Mouse (Mus musculus) cerebellum, postnatal 25 days (tissue): ENCODE data around the gene Bicd2.

Experiments
- DNase-seq, 2 experiments: peaks; one replicate each; pipeline ENCODE4 v3.0.0; 2021; ENCODE audit warnings: mixed read lengths in 2 of 2

Bicd2 gene

GRCm38 (mm10) chr13:49326246-49327206, 14.9 kb upstream of the Bicd2 start:
- DNase-seq = peak; percentile 70 to 83

DNA sequence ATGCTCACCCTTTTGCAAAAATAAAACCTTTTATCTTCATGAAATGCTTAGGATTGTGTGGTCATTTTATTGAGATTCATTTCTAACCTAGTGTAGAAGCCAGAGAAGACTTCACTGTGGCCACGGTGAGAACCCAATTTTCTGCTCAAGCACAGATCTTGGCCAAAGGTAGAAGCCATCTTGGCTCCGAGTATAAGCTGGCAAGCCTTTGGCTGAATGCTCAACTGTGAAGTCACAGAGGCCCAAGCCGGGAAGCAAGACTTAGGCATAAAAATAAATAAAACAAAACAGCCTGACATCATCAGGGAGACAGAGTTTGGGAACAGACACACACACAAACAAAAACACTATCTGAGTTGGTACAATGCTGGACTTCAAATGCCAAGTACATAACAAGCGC, 13.3 kb upstream of the Bicd2 start:
- no peak for DNase-seq

DNA sequence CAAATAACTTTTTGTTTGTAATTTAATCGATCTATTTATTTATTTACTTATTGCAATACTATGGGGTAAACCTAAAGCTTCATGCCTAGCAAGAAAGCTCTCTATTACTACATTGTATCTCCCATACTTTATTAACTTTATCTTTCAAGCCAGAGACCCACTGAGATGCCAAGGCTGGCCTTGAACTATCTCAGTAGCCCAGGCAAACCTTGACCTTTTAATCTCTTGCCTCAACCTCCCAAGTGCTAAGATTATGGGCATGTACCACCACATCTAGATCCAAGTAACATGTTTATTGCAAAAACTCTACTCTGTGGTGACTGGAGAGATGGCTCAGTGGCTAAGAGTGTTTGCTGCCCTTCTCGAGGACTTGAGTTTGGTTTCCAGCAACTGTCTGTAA, 8.1 kb upstream of the Bicd2 start:
- DNase-seq = no peak

DNA sequence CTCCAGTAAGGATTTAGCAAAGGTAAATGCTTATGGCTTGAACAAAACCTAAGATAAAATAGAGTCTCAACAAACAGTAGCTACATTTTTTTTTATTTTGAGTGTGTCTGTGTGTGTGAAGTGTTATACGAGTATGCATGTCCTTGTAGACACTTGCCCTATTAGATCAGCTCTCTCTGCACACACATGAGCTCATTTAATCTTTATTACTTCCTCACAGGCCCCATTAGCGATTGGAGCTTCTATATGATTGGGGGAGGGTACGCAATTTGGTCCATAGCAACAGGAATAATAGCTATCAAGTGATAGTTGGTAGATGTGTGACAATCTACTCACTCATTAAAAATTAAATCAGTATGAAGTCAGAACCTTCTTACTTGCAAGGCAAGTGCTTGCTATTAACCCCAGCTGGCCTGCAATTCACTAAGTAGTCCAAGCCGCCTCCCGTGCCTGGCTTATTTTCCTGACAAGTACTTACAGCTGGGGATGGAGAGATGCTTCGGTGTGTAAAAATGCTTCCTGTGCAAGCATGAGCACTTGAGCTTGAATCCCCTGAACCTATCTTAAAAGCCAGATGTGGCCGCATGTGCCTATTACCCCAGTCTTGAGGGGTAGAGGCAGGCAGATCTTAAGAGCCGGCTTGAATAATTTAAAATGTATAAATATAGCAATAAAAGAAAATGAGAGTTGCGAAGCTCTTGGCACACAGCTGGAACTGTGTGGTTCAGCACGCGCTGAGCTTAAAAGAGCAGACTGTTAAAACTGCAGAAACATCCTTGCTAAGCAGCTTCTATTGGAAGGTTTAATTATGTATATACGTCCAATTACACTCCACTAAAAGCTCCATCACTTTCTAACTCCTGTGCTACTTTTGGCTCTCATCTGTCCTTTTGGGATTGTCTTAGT, 6.1 kb upstream of the Bicd2 start:
- DNase-seq = no peak

DNA sequence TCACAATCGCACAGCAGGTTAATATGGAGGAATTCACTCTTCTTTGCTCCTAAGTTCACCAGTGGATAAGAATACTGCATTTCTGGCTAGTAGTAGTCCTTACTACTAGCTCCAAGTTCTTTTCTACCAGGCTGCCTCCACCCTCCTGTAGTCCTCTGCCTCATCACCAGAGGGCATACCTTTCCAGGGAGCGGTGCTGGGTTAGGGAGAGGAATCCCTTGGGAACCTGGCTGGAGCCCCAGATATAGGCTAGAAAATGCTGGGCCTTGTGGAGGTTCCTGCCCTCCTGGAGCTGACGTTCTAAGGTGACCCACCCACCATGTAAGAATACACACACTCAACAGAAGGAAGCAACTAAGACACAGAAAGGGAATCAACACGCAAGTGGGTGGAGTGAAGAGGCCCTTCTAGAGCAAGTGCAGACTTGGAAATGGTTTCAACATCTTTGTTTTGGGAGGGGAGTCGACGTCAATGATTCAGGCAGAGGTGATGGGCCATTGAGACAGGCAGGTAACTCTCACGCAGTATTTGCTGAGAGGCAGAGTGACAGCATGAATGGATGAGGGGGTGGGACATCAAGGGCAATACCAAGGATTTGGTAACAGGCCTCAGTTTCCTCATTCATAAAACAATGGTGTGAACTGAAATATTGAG, 2.4 kb upstream of the Bicd2 start:
- DNase-seq = peak in 1 of 2 experiments; percentile 48

DNA sequence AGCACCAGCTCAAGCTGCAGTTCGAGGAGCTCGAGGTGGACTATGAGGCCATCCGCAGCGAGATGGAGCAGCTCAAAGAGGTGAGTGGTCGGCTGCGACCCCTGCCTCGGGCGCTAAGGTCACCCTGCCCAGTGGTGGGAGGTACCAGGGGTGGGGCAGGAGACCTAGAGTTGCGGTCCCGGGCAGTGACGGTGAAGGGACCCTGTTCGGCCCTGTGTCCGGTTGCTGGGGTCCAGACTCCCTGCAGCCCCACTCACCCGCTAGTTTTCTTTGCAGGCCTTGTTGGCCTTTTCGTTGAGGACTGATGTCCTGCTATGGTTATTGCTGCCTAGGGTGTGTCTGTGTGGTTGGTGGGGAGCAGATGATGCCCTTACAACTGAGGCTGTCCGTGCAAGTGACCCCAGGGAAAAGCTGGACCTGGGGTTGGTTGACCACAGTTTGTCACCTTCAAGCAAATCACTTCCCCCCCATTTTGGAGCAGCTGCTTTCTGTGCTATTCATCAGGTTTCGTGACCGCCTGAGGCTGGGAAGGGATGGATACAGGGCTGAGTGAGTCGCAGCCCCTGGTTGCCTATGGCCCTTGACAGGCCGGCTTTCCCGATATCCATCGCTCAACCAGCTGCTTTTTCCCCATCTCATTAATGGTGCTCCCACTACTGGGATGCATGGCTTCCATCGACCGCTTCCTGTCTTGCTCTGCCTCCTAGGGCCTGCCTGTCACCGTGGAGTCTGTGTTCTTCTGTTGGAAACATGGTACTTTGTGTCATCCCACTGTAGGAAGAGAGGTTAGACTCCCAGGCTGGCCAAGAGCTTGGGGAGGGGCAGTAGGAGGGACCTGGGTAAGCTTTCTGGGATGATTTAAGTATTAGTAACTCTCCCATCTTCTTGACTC, 692 bp downstream of the Bicd2 start:
- DNase-seq = no peak

DNA sequence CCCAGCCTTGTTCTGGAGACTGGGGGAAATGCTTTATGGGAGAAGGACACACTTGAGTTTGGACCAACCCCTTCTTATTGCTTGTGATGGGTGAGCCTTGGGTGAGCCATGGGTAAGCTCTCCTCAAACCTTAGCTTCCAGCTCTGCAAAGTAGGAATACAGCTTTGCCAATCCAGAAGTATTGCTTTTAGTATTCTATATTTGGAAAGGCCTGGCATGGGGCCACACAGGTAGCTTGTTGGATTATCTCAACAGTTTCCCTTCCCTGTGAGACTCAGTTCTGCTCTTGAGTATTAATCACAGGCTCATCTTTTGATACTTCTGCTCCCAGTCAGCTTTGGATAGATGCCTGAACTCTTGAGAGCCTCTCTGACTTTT, 1.3 kb downstream of the Bicd2 start:
- no peak for DNase-seq

DNA sequence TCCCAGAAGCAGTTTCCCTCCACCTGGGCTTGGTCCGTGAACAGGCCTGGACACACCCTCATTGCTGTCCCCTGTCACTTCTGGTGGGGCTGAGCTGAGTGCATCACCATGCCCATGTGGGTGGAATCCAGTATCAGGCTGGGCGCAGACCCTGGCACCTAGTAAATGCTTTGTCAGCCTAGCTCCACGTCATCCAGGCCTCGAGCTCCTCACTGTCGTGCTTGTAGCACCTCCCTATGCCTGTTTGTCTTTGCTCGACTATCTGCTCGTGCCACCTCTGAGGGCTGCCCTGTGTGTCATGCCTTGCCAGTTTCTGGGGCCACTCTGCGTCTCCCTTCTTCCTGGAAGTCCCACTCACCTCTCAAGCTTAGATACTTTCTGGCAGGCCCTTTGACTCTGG, 3.2 kb downstream of the Bicd2 start:
- no peak for DNase-seq

DNA sequence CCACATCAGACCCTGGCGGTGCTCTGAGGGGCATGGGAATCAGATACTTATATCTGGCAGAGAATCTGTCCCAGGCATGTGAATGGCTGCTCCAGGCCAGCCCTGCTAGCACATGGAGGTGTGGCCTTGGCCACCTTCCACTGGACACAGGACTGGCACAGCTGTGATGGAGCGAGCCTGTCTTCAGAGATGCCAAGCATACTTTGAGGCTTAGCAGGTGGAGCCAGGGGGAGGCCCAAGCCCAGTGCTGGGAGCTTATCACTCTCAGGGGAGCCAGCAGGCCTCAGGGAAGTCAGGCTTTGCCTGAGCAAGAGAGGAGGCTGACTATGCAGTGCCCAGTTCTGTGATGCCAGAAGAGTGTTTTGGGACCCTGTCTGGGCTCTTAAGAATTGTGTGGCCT, 4.1 kb downstream of the Bicd2 start:
- peak; percentile 37 to 61 for DNase-seq

DNA sequence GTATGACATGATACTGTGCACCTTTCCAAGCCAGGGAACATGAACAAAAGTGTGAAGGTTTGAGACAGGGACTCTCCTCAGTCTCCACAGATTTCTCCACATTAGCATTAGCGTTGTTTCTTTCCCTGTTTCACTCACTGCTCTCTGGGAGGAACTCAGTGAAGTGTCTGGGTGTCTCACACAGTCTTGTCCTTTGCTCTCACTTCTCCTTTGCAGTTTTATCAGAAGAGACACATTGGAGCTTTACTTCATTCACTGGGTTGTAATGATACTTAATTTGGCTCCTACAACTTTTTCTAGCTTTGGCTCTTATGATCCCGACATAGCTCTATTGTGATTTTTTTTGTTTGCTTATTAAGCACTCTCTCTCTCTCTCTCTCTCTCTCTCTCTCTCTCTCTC, 7.1 kb downstream of the Bicd2 start:
- DNase-seq = no peak

DNA sequence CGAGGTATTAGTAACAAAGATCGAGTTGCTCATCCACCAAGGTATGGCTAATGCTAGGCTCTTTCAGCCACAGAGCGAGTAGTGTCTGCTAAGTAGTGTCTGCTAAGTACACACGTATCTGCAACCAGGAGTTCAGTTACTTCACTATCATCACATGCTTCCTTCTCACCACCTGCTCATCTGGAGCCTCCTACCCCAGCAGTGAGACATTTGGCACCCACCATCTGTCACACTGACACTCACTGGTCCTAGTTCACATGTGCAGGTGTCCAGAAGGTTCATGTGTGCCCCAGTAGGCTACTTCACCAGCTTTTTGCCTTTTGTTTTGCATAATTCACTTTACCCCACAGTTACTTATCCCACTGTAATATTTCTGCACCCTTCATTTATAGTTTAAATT, 8.0 kb downstream of the Bicd2 start:
- no peak for DNase-seq

GRCm38 (mm10) chr13:49349836-49350505, 8.6 kb downstream of the Bicd2 start:
- no peak for DNase-seq

DNA sequence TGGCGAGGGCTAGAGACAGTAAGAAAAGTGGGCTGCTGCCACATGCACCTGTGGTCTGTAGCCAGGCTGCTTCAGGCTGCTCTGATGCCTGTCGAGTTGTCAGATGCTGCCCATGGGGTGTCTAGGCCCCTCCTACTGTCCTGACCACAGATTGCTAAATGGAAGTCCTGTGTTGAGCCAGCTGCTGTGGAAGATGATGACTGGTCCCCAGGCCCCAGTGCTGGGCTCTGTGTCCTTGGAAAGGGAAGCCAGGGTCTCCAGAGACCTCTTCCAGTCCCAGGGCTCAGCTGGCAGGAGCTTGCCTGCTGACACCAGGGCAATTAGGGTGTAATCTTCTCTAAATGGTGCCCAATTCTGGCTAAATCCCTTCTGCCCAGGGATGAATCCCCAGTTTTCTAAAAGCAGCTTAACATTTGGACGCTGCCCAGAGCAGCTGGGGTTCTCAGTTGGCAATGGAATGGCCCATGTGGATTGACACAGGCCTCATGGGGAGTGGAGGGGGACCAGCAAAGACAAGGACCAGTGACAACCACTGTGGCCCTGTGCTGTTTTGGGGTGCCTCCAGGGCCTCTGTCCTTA, 11.3 kb downstream of the Bicd2 start:
- no peak for DNase-seq

DNA sequence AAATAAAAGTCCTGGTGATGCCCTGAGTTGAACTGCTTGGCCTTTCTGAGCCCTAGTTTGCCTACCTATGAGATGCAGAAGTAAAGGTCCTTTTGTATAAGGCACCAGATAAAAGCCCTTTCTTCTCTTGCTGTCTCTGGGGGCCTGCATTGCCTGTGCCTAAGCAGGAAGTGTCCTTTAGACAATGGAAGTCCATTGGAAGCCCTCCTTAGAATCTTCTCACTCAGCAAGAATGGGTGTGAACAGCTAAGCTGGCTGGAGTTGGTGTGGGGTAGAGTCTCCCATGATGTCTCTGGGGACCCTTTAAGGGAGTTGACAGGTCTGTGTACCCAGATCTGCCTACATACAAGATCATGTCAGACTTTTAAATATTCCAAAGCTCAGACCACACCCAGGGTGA, 12.0 kb downstream of the Bicd2 start:
- DNase-seq = no peak

GRCm38 (mm10) chr13:49353991-49354507, 12.7 kb downstream of the Bicd2 start:
- DNase-seq = peak; percentile 53 to 58

DNA sequence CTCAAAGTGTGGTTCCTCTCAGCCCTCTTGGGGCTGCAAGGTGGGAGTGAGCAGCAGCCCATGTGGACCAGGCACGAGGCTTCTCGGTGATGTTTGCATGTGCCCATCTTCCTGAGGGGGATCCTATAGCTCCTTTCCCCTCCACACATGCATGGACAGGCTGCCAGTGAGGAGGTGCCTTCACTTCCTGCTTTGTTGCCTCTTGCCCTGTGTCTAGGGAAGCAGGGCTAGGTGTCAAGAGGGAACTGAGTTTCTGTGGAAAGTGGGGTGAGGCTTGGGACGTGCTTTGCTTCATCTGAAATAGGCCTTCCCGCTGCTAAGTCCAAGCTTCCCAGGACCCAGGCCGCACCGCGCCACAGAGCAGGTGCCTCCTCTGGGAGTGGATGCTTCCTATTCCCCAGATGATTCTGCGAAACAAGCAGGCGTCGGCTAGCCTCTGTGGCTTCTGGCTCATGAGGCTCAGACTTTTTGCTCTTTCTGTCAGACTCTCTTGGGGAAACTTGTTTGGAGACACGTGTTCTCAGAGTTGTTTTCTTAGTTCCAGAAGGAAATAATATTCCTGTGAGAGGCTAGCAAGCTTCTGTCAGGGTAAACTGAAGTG, 14.2 kb downstream of the Bicd2 start:
- no peak for DNase-seq

GRCm38 (mm10) chr13:49356090-49356489, 14.7 kb downstream of the Bicd2 start:
- no peak for DNase-seq

DNA sequence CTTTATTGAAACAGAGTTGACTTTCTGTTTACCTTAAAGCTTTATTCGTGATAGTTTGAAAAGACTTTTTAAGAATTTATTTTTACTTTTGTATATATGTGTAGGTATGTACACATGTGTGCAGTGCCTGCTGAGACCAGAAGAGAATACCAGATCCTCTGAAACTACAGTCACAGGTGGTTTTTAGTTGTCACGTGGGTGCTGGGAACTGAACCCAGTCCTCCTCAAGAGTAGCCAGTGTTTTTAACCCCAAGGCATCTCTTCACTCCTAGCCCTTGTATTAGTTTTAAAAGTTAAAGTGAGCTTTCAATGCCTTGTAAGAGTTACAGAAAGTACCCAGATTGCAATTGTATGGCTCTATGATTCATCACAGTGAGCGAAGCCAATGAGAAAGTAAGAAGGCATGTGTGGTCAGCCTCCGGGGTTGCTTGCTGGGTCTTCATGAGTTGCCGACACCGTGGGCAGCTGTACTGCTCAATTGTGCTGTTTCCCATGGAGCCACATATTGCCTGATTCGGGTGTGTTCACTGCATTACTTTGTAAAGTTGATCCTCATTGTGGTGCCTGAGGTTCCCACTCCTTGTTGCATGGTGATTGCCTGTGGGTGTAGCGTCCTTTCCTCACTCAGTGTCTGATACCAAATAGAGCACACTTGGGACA, 16.1 kb downstream of the Bicd2 start:
- DNase-seq = no peak

GRCm38 (mm10) chr13:49358184-49358583, 16.8 kb downstream of the Bicd2 start:
- DNase-seq = no peak

GRCm38 (mm10) chr13:49360906-49361406, 19.6 kb downstream of the Bicd2 start:
- DNase-seq = no peak
